Mouse (Mus musculus) left cerebral cortex, adult 2 months (tissue): ENCODE measurements around the gene Ppp1cc. TPM values are rescaled to one million over a fixed set of nuclear protein-coding genes. Genes with fewer than 3 reads are reported as not detected.
"Not testable (repeated sequence)": the region's sequence is repeated elsewhere in the genome, so short reads cannot be mapped to it uniquely, and the experiment has no call there.

Experiments
- DNase-seq, 2 experiments: peaks; one replicate each; pipeline ENCODE4 v3.0.0; 2021 to 2022; ENCODE audit warnings: low spot score in 2 of 2, mixed read lengths in 1 of 2; ENCODE audit errors: extremely low spot score in 1 of 2
- H3K27ac ChIP-seq: fragments of 200-600 bp; 2 replicates; pipeline ENCODE4 v1.8.1; 2022
- H3K4me3 ChIP-seq: fragments of 200-600 bp; 2 replicates; pipeline ENCODE4 v1.8.1; 2022
- CTCF ChIP-seq: fragments of 200-600 bp; IDR thresholded peaks from 2 replicates; pipeline ENCODE4 v1.8.1; 2022; ENCODE audit warnings: antibody characterized with exemption, mild to moderate bottlenecking, moderate library complexity
- intact Hi-C: fragments of 180-260 bp; cut with DNase I; formaldehyde crosslinking; loops from one replicate; pipeline ENCODE4 v1.15.1; 2025
- total RNA-seq, 2 experiments: library from RNA; stranded (reverse); gene quantifications; 2 replicates each; pipeline ENCODE4 v1.2.3; 2021

Ppp1cc gene
- total RNA-seq, 2 experiments from 2014 or later, result 176 to 195 TPM

DNA sequence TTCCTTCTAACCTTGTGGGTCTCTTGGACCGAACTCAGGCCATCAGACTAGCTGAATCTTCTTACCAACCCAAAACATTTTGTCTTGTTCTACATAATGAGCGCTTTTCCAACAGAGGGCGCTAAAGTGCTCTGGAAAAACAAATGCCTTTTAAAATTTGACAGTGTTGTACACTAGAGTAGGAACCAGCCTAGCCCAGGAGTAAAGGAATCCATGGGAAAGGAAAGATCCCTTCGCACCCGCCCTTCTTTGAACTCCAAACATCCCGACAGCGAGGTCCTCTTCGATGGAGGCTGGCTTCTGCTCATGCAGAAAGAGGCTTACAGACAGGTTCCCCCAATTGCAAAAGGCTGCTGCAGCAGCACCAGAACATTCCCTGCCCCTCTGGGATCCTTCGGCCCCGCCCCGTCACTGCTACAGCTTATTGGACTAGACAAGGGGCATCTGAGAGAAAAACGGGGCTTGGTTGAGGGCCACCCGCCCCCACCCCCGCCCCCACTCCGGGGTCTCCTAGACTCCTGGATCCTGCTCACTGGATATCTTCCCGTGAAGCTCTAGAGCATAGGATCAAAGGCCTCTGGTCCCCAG, 28.9 kb upstream of the Ppp1cc start:
- DNase-seq, result peak; percentile 56 to 57
- Histone ChIP-seq H3K4me3 (no peak overlapping the region), H3K27ac (no peak overlapping the region)
- intact Hi-C loops, result loop anchor here (1.0 to 5.0 kb wide), 2 partner anchors 47 to 218 kb away; no protein-coding TSS in a partner anchor
- peak; percentile 84 for TF ChIP-seq CTCF

DNA sequence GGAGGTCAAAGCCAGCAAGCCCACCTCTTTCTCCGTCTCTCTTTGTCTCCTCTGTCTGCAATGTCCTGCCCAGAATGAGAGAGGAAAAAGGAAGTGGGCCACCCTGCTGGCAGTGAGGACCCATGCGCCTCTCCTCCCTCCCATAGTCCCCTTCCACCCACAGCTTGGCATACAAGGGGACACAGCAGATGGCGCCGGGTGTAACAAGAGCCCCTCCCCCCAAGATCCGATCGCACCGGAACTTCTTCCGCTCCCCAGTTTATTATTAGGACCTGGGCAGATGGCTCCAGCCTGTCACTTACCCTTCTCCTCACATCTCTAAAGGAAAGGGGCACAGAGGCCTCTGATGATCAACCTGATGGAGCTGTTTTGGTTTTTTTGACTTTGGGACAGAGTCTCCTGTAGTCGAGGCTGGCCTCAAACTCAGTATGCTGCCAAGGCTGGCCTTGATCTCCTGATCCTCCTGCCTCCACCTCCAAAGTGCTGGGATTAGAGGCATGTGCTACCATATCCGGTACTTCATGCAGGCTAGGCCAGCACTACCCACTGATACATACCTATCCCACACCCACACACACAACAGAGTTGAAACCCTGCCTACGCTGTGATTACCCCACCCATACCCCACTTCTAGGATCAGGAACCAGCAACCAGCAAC, 27.6 kb upstream of the Ppp1cc start:
- TF ChIP-seq CTCF, result no peak
- Histone ChIP-seq H3K4me3 (no peak overlapping the region), H3K27ac (no peak overlapping the region)
- intact Hi-C loops, result loop anchor here (5.0 kb wide), 1 partner anchor 132 kb away; the partner anchor contains the start of gene Tctn1
- no peak for DNase-seq

DNA sequence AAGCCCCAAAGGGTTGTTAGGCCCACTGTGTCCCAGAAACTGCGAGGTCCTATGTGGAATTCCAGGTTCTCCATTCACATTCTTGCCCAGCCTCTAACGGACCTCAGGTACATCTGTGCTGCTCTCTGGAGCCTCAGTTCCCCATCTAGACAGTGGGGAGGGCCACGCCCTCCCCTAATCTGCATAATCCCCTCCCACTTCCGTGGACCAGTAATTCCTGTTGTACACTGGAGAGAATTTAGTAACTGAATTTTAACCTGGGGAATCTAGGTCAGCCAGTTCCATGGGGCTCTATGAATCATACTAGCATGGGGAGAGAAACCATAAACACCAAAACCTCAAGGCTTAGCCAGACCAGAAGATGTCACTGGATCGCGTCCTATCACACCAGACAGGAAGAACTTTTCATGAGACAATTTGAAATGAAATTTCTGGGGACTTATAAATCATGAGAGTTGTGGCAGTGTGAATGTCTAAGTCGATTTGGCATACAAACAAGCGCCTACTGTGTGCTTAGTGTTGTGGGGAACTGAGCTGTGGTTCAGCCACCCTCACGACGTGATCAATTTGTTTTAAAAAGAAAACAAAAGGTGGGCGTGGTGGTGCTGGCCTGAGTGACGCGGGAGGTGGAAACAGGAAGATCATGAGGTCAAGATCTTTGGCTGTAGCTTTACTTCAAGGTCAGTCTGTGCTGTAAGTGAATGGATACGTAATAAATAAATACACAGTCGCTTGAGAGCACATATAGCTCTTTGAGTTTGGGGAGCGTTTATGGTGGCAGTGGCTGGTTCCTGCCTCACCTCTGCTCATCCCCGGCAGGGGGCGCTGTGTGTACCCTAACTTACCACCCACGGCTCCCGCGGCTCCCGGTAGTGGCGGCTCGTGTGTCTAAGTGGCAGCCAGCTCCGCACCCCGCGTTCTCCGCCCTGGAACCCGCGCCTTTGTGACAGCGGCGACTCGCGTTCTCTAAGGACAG, 26.7 kb upstream of the Ppp1cc start:
- peak overlapping the region; percentile 47 for H3K4me3 ChIP-seq
- TF ChIP-seq CTCF, result peak; percentile 93
- no peak overlapping the region for H3K27ac ChIP-seq
- intact Hi-C loops, result loop anchor here (5.0 kb wide), 1 partner anchor 131 kb away; the partner anchor contains the start of gene Tctn1
- peak; percentile 85 to 87 for DNase-seq

- no peak for TF ChIP-seq CTCF
- intact Hi-C loops, result loop anchor here (5.0 kb wide), 1 partner anchor 130 kb away; the partner anchor contains the start of gene Tctn1
- peak overlapping the region; percentile 47 for H3K4me3 ChIP-seq
- no peak for DNase-seq
- no peak overlapping the region for H3K27ac ChIP-seq
Measured at GRCm38 (mm10) chr5:122132167-122133049, 25.7 kb upstream of the Ppp1cc start.

DNA sequence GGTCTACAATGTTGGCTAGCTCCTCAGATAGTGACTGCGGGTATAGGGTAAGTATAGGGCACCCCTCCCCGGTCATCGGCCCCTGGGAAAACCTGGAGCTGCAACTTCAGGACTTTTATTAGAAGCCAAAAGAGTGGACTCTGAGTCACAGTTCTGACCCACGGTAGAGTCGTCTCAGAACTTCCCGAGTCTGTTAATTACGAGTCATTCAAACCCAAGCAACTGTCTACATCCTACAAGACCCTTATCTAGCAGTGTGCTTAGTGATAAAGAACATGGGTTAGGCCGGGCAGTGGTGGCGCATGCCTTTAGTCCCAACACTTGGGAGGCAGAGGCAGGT, 25.1 kb upstream of the Ppp1cc start:
- intact Hi-C loops, result loop anchor here (5.0 kb wide), 1 partner anchor 129 kb away; the partner anchor contains the start of gene Tctn1
- DNase-seq, result no peak
- Histone ChIP-seq H3K27ac (no peak overlapping the region), H3K4me3 (no peak overlapping the region)
- TF ChIP-seq CTCF, result no peak

DNA sequence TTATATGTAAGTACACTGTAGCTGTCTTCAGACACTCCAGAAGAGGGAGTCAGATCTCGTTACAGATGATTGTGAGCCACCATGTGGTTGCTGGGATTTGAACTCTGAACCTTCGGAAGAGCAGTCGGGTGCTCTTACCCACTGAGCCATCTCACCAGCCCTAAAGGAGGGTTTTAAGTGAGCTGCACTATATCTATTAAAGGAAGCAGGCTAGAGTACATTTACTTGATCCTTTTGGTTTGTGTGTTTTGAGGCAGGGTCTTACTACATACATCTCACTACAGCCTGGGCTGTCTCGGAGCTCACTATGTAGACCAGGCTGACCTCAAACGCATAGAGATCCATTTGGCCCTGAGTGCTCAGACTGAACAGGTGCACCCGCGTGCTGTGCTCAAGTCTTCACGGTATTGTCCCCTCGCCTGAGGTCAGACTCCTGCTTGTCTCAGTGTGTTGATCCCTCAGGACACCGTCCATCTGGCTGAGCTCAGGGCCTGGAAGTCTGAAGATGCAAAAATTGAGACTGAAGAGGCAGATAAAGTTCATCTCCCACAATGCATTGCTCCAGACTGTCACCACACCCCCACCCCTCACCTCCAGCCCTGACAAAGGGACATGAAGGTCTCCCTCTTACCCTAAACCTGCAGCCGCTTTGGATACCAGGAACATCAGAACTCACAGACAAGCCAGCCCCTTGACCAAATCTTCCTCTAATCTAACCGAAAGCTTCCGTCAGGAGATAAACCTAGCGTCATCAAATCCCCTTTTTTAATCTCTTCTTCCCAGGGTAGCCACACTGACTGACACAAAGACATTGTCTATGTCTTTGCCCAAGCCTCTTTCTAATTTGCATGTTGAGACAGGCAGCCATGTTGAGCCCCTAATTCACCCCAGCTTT, 23.4 kb upstream of the Ppp1cc start:
- Histone ChIP-seq H3K4me3 (no peak overlapping the region), H3K27ac (no peak overlapping the region)
- intact Hi-C loops, result loop anchor here (5.0 kb wide), 1 partner anchor 128 kb away; the partner anchor contains the start of gene Tctn1
- DNase-seq, result no peak
- TF ChIP-seq CTCF, result no peak

DNA sequence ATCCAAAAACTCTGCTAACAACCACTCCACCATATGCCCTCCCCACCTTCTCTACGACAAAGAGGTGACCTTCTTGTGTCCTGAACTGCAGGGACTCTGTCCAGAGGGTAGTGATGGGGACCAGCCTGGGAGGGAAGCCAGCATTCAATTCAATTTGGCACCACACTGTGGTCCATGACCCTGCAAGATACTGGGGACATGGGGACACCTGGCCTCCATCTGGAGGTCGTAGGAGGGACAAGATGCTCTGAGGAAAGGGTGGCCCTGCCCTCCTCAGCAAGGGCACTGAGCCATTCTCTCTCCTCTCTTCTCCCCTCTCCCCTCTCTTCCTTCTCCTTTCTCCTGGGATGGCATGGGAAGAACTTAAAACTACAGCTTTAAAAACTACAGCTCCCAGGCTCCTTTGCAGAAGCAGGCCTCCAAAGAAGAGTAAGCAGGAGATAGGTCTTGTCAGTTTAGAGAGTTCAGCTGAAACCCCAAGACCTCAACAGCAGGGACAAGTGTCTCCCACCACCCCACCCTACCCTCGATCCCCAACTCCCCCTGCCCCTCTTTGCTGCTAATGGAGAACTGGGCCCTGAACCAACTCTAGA, 22.7 kb upstream of the Ppp1cc start:
- Histone ChIP-seq H3K4me3 (no peak overlapping the region), H3K27ac (no peak overlapping the region)
- intact Hi-C loops, result no loop called here
- DNase-seq, result no peak
- TF ChIP-seq CTCF, result no peak

GRCm38 (mm10) chr5:122136508-122137408, 21.3 kb upstream of the Ppp1cc start:
- Histone ChIP-seq H3K4me3 (no peak overlapping the region), H3K27ac (no peak overlapping the region)
- no peak for DNase-seq
- TF ChIP-seq CTCF, result no peak
- intact Hi-C loops, result no loop called here

DNA sequence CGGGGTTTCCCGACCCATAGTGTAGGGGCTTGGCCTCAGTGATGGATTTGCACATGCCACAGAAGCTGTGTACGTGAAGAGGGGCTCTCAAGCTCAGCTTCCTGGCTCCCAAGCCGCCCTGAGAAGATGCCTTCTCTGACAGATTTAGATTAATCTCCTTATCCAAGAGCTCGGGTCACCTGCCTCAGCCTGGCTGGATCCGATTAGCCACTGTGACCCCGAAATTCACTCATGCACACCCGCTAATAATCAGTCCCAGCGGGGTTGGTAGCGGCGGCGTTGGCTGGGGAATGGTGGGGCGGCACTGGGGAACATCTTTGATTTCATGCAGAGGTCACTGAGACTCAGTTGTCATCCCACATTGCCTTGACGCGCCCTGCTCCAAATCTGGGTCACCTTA, 19.2 kb upstream of the Ppp1cc start:
- intact Hi-C loops, result no loop called here
- Histone ChIP-seq H3K4me3 (no peak overlapping the region), H3K27ac (no peak overlapping the region)
- no peak for TF ChIP-seq CTCF
- DNase-seq, result no peak

DNA sequence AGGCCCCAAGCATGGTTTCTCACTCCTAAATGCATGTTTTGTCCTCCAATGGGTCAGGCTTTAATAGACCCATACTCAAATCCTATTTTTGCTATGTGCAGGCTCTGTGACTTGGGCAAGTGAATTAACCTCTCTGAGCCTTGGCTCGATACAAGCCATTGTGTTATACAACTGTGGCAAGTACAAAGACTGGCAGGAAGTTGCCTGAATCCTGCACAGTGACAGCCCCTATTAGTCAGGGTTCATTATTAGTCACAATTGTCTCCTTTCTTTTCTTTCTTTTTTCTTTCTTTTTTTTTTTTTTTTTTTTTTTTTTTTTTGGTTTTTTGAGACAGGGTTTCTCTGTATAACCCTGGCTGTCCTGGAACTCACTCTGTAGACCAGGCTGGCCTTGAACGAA, 18.3 kb upstream of the Ppp1cc start:
- DNase-seq, intact Hi-C loops, H3K27ac ChIP-seq, H3K4me3 ChIP-seq: not testable (repeated sequence)
